Mouse (Mus musculus): Measurements from ENCODE around the gene Uqcc1. TPM values are rescaled to one million over a fixed set of nuclear protein-coding genes. Genes with fewer than 3 reads are reported as not detected.
A peak's percentile ranks its signal among the peaks of the same experiment; 100 is the strongest.

The Uqcc1 gene
- polyA plus RNA-seq, 1 experiment from 2014 or later: 78.6 TPM

- Histone ChIP-seq H3K27ac (no peak overlapping the region), H3K36me3 (peaks cover 48% of the 10 kb centered on the region), H3K4me3 (no peak overlapping the region), H3K9me3 (replicated peaks) (no peaks in the 10 kb centered on the region), H3K27me3 (ENCODE audit: low read depth, poor library complexity, severe bottlenecking) (no peaks in the 10 kb centered on the region), H3K4me1 (peaks cover 6% of the 10 kb centered on the region; the same call in 1 of the 2 replicates)
- WGBS: 80% methylated on average over 5 of the region's 5 CpGs
- no peak for DNase-seq (ENCODE audit: low spot score)
These were observed 60.3 kb downstream of the Uqcc1 start for GRCm38 (mm10) chr2:155869772-155870171.

- DNase-seq (ENCODE audit: low spot score): no peak
- Histone ChIP-seq H3K4me3 (no peak overlapping the region), H3K27ac (no peak overlapping the region), H3K4me1 (peaks cover 15% of the 10 kb centered on the region), H3K9me3 (replicated peaks) (no peaks in the 10 kb centered on the region), H3K27me3 (ENCODE audit: low read depth, poor library complexity, severe bottlenecking) (no peaks in the 10 kb centered on the region), H3K36me3 (peaks cover 40% of the 10 kb centered on the region)
- WGBS: 97% methylated on average over 8 of the region's 8 CpGs
These were observed 61.8 kb downstream of the Uqcc1 start for GRCm38 (mm10) chr2:155868320-155868719.

- WGBS: 60% methylated on average over 11 of the region's 11 CpGs
These were observed 66.7 kb downstream of the Uqcc1 start for GRCm38 (mm10) chr2:155863301-155863867.

GRCm38 (mm10) chr2:155862573-155863300, 67.4 kb downstream of the Uqcc1 start:
- WGBS: 72% methylated on average over 13 of the region's 13 CpGs
- no peaks in the 10 kb centered on the region for H3K27me3 ChIP-seq (ENCODE audit: low read depth, poor library complexity, severe bottlenecking)
- H3K4me3 ChIP-seq: no peak overlapping the region
- DNase-seq (ENCODE audit: low spot score): peak; percentile 43
- H3K36me3 ChIP-seq: peaks cover 32% of the 10 kb centered on the region
- peaks cover 25% of the 10 kb centered on the region for H3K4me1 ChIP-seq
- peak overlapping the region; percentile 69 for H3K27ac ChIP-seq
- no peaks in the 10 kb centered on the region for H3K9me3 ChIP-seq (replicated peaks)

More at GRCm38 (mm10) chr2:155863301-155863867, 66.7 kb downstream of the Uqcc1 start:
- peak; percentile 35 for DNase-seq (ENCODE audit: low spot score)
- Histone ChIP-seq H3K4me1 (peaks cover 25% of the 10 kb centered on the region), H3K27ac (peak overlapping the region; percentile 61), H3K27me3 (ENCODE audit: low read depth, poor library complexity, severe bottlenecking) (no peaks in the 10 kb centered on the region), H3K36me3 (peaks cover 34% of the 10 kb centered on the region), H3K9me3 (replicated peaks) (no peaks in the 10 kb centered on the region), H3K4me3 (no peak overlapping the region)

- Histone ChIP-seq H3K4me1 (peaks cover 25% of the 10 kb centered on the region), H3K27me3 (ENCODE audit: low read depth, poor library complexity, severe bottlenecking) (no peaks in the 10 kb centered on the region), H3K27ac (no peak overlapping the region; the same call in 1 of the 2 replicates), H3K36me3 (peaks cover 31% of the 10 kb centered on the region), H3K4me3 (no peak overlapping the region), H3K9me3 (replicated peaks) (no peaks in the 10 kb centered on the region)
- no peak for DNase-seq (ENCODE audit: low spot score)
- WGBS: 92% methylated on average over 6 of the region's 6 CpGs
These were observed 68.5 kb downstream of the Uqcc1 start for GRCm38 (mm10) chr2:155861581-155861980.

- Histone ChIP-seq H3K4me1 (peaks cover 25% of the 10 kb centered on the region), H3K4me3 (no peak overlapping the region), H3K9me3 (replicated peaks) (no peaks in the 10 kb centered on the region), H3K27me3 (ENCODE audit: low read depth, poor library complexity, severe bottlenecking) (no peaks in the 10 kb centered on the region), H3K36me3 (peaks cover 44% of the 10 kb centered on the region), H3K27ac (no peak overlapping the region)
- 84% methylated on average over 7 of the region's 7 CpGs for WGBS
- no peak for DNase-seq (ENCODE audit: low spot score)
These were observed 70.0 kb downstream of the Uqcc1 start for GRCm38 (mm10) chr2:155860102-155860501.

GRCm38 (mm10) chr2:155852536-155852935, 77.6 kb downstream of the Uqcc1 start:
- 88% methylated on average over 5 of the region's 5 CpGs for WGBS
- no peak overlapping the region for H3K27ac ChIP-seq
- H3K4me1 ChIP-seq: no peaks in the 10 kb centered on the region
- no peak overlapping the region for H3K4me3 ChIP-seq
- peaks cover 90% of the 10 kb centered on the region for H3K36me3 ChIP-seq
- no peak for DNase-seq (ENCODE audit: low spot score)
- no peaks in the 10 kb centered on the region for H3K9me3 ChIP-seq (replicated peaks)
- H3K27me3 ChIP-seq (ENCODE audit: low read depth, poor library complexity, severe bottlenecking): no peaks in the 10 kb centered on the region

- H3K9me3 ChIP-seq (replicated peaks): no peaks in the 10 kb centered on the region
- H3K4me1 ChIP-seq: no peaks in the 10 kb centered on the region
- H3K27ac ChIP-seq: peak overlapping the region; percentile 3; the same call in 1 of the 2 replicates
- DNase-seq (ENCODE audit: low spot score): no peak
- peaks cover 92% of the 10 kb centered on the region for H3K36me3 ChIP-seq
- no peak overlapping the region for H3K4me3 ChIP-seq
- no peaks in the 10 kb centered on the region for H3K27me3 ChIP-seq (ENCODE audit: low read depth, poor library complexity, severe bottlenecking)
- 85% methylated on average over 7 of the region's 7 CpGs for WGBS
These were observed 80.0 kb downstream of the Uqcc1 start for GRCm38 (mm10) chr2:155850120-155850519.

- no peak overlapping the region for H3K4me3 ChIP-seq
- no peaks in the 10 kb centered on the region for H3K4me1 ChIP-seq
- H3K27me3 ChIP-seq (ENCODE audit: low read depth, poor library complexity, severe bottlenecking): no peaks in the 10 kb centered on the region
- H3K9me3 ChIP-seq (replicated peaks): no peaks in the 10 kb centered on the region
- no peak for DNase-seq (ENCODE audit: low spot score)
- H3K27ac ChIP-seq: no peak overlapping the region
- WGBS: 66% methylated on average over 7 of the region's 7 CpGs
- peaks cover 98% of the 10 kb centered on the region for H3K36me3 ChIP-seq
These were observed 80.6 kb downstream of the Uqcc1 start for GRCm38 (mm10) chr2:155849464-155849863.

GRCm38 (mm10) chr2:155848291-155848690, 81.8 kb downstream of the Uqcc1 start:
- WGBS: 43% methylated on average over 6 of the region's 6 CpGs
- H3K4me3 ChIP-seq: no peak overlapping the region
- no peaks in the 10 kb centered on the region for H3K27me3 ChIP-seq (ENCODE audit: low read depth, poor library complexity, severe bottlenecking)
- DNase-seq (ENCODE audit: low spot score): peak; percentile 88
- H3K27ac ChIP-seq: no peak overlapping the region
- no peaks in the 10 kb centered on the region for H3K4me1 ChIP-seq
- peaks cover 86% of the 10 kb centered on the region for H3K36me3 ChIP-seq
- H3K9me3 ChIP-seq (replicated peaks): no peaks in the 10 kb centered on the region

- Histone ChIP-seq H3K9me3 (replicated peaks) (no peaks in the 10 kb centered on the region), H3K4me1 (no peaks in the 10 kb centered on the region), H3K4me3 (no peak overlapping the region), H3K36me3 (peaks cover 72% of the 10 kb centered on the region), H3K27me3 (ENCODE audit: low read depth, poor library complexity, severe bottlenecking) (no peaks in the 10 kb centered on the region), H3K27ac (no peak overlapping the region)
- WGBS: 84% methylated on average over 8 of the region's 8 CpGs
- DNase-seq (ENCODE audit: low spot score): no peak
These were observed 83.2 kb downstream of the Uqcc1 start for GRCm38 (mm10) chr2:155846930-155847329.

GRCm38 (mm10) chr2:155838961-155839360, 91.1 kb downstream of the Uqcc1 start:
- Histone ChIP-seq H3K4me1 (no peaks in the 10 kb centered on the region), H3K27me3 (ENCODE audit: low read depth, poor library complexity, severe bottlenecking) (no peaks in the 10 kb centered on the region), H3K9me3 (replicated peaks) (no peaks in the 10 kb centered on the region), H3K4me3 (no peak overlapping the region), H3K36me3 (no peaks in the 10 kb centered on the region), H3K27ac (no peak overlapping the region)
- WGBS: 88% methylated on average over 4 of the region's 4 CpGs
- no peak for DNase-seq (ENCODE audit: low spot score)

GRCm38 (mm10) chr2:155837961-155838360, 92.1 kb downstream of the Uqcc1 start:
- H3K36me3 ChIP-seq: no peaks in the 10 kb centered on the region
- no peaks in the 10 kb centered on the region for H3K9me3 ChIP-seq (replicated peaks)
- H3K27me3 ChIP-seq (ENCODE audit: low read depth, poor library complexity, severe bottlenecking): no peaks in the 10 kb centered on the region
- DNase-seq (ENCODE audit: low spot score): no peak
- H3K4me1 ChIP-seq: no peaks in the 10 kb centered on the region
- no peak overlapping the region for H3K27ac ChIP-seq
- 78% methylated on average over 3 of the region's 3 CpGs for WGBS
- no peak overlapping the region for H3K4me3 ChIP-seq
